Mouse (Mus musculus): ENCODE measurements around the gene Mrtfa. TPM values are rescaled to one million over a fixed set of nuclear protein-coding genes. Genes with fewer than 3 reads are reported as not detected.

Mrtfa gene
- polyA plus RNA-seq, 2 experiments: 3.4 to 4.8 TPM

DNA sequence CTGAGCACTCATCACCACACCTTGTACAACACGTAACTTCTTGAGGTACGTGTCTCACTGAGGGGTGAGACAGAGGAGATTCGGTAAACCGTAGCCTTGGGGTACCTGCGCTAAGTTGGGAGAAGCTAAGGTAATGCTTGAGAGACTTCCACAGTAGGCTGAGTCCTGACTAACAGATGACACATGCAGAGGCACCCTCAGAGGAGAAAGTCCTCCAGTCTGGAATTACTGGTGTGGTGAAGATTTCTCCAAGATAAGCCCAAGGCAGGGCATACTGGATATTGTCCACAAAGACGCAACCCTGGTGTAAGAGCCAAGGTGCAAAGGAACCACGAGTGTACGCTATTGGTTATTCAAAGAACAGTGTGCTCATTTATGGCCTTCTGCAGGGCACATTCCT, 2.3 kb upstream of the Mrtfa start:
- H3K4me3 ChIP-seq (ENCODE audit: insufficient read depth in 1 of 2, low read depth in 2 of 2, low read length in 2 of 2): no peak overlapping the region
- ATAC-seq (ENCODE audit: insufficient read depth): no peak
- no peaks in the 10 kb centered on the region for H3K36me3 ChIP-seq (replicated peaks; ENCODE audit: control insufficient read depth, insufficient read depth, low read depth)
- no peak overlapping the region for H3K27ac ChIP-seq
- 85% methylated on average over 8 of the region's 8 CpGs for WGBS (ENCODE audit: insufficient replicate concordance)
- no peak overlapping the region for H3K4me2 ChIP-seq (ENCODE audit: low read depth)
- H3K9ac ChIP-seq (replicated peaks): no peak overlapping the region
- no peaks in the 10 kb centered on the region for H3K27me3 ChIP-seq (ENCODE audit: control insufficient read depth, insufficient read depth, low read length)
- DNase-seq (ENCODE audit: low read depth in 3 of 3, low spot score in 3 of 3): no peak
- TF ChIP-seq CTCF (IDR thresholded peaks at IDR 0.05; ENCODE audit: low read depth) (no peak), EP300 (IDR thresholded peaks at IDR 0.05; ENCODE audit: low read depth) (no peak)
- H3K9me3 ChIP-seq (ENCODE audit: control insufficient read depth, low read length): no peaks in the 10 kb centered on the region
- peaks cover 4 to 14% of the 10 kb centered on the region in 2 experiments for H3K4me1 ChIP-seq (replicated peaks; ENCODE audit: control insufficient read depth in 2 of 2, insufficient read depth in 2 of 2, low read length in 1 of 2)

DNA sequence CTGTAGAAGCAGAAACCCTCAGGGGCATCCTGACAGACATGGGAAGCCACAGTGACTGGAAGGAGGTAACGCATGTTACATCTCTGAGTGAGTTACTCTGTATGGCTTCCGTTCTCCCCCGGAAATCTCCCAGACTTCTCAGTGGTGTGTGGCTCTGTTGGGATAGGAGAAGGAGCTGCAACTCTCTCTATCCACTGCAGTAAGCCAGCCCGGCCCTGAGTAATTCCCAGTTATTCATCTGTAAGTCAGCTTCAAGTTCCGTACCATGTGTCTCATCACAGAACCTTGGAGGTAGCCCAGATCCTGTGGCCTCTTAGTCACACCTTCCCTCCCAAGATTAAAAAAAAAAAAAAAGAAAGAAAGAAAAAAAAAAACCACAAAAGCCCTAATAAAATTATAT, 1.8 kb upstream of the Mrtfa start:
- no peak for ATAC-seq (ENCODE audit: insufficient read depth)
- Histone ChIP-seq H3K4me3 (ENCODE audit: insufficient read depth in 1 of 2, low read depth in 2 of 2, low read length in 2 of 2) (no peak overlapping the region), H3K4me1 (replicated peaks; ENCODE audit: control insufficient read depth in 2 of 2, insufficient read depth in 2 of 2, low read length in 1 of 2) (peaks cover 4 to 12% of the 10 kb centered on the region in 2 experiments; a peak in 3 of 4 replicates), H3K9me3 (ENCODE audit: control insufficient read depth, low read length) (no peaks in the 10 kb centered on the region), H3K9ac (replicated peaks) (no peak overlapping the region), H3K36me3 (replicated peaks; ENCODE audit: control insufficient read depth, insufficient read depth, low read depth) (no peaks in the 10 kb centered on the region), H3K4me2 (ENCODE audit: low read depth) (no peak overlapping the region), H3K27me3 (ENCODE audit: control insufficient read depth, insufficient read depth, low read length) (no peaks in the 10 kb centered on the region), H3K27ac (no peak overlapping the region)
- 78% methylated on average over 5 of the region's 5 CpGs for WGBS (ENCODE audit: insufficient replicate concordance)
- TF ChIP-seq CTCF (IDR thresholded peaks at IDR 0.05; ENCODE audit: low read depth) (no peak), EP300 (IDR thresholded peaks at IDR 0.05; ENCODE audit: low read depth) (no peak)
- DNase-seq (ENCODE audit: low read depth in 3 of 3, low spot score in 3 of 3): no peak

DNA sequence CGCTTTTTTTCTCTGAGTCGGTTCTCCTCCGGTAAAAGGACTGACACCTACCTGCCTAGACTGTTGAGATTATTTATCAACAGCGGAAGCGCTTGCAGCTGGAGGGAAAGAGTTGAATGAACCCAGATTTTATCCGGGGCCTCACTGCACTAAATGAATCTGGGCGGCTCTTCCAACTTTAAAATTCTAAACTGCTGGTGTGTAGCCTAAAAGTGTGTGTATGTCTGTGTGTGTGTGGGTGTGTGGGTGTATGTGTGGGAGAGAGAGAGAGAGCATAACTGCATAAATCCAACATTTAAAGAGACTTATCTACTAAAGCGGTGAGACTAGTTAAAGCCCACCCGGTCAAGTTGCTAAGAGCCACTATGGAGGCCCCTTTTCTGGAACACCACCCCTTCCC, 746 bp upstream of the Mrtfa start:
- Histone ChIP-seq H3K9ac (replicated peaks) (peak overlapping the region; percentile 60), H3K4me1 (replicated peaks; ENCODE audit: control insufficient read depth in 2 of 2, insufficient read depth in 2 of 2, low read length in 1 of 2) (peaks cover 4 to 7% of the 10 kb centered on the region in 2 experiments; a peak in 3 of 4 replicates), H3K9me3 (ENCODE audit: control insufficient read depth, low read length) (no peaks in the 10 kb centered on the region), H3K4me3 (ENCODE audit: insufficient read depth in 1 of 2, low read depth in 2 of 2, low read length in 2 of 2) (peak overlapping the region; percentile 81 to 82), H3K36me3 (replicated peaks; ENCODE audit: control insufficient read depth, insufficient read depth, low read depth) (no peaks in the 10 kb centered on the region), H3K4me2 (ENCODE audit: low read depth) (peak overlapping the region; percentile 86), H3K27ac (no peak overlapping the region), H3K27me3 (ENCODE audit: control insufficient read depth, insufficient read depth, low read length) (no peaks in the 10 kb centered on the region)
- DNase-seq (ENCODE audit: low read depth in 3 of 3, low spot score in 3 of 3) (no peak), ATAC-seq (ENCODE audit: insufficient read depth) (no peak)
- WGBS (ENCODE audit: insufficient replicate concordance): 28% methylated on average over 9 of the region's 9 CpGs
- no peak for TF ChIP-seq EP300 (IDR thresholded peaks at IDR 0.05; ENCODE audit: low read depth)
- no peak for TF ChIP-seq CTCF (IDR thresholded peaks at IDR 0.05; ENCODE audit: low read depth)

DNA sequence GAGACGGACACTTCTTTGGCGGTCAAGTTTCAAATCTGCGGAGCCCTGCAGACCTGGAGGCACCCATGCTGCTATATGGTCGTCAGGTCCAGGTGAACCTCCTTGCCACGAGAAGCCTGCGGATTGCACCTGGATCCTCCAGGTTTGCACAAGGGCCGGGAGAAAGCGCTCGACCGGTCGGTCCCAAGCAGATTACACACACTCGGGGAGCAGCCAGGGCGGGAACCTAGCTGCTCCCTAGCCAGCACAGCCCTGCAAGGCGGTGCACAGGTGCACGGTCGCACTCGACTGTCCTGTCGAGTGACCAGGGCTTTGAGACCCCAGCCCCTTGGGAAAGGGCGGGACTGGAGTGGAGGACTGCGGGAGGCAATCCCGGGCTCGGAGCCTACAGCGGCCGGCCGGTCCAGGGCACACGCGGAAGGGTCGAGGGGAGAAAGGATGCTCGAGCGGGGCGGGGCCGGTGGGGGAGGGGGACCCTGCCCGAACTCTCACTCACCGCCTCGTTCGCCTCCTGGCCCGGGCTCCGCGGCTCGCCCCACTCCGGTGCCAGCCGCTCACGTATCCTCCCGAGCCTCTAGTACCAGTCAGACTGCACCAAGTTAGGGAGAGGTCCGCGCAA, 437 bp downstream of the Mrtfa start:
- H3K4me3 ChIP-seq (ENCODE audit: insufficient read depth in 1 of 2, low read depth in 2 of 2, low read length in 2 of 2): peak overlapping the region; percentile 81 to 82
- 1% methylated on average over 46 of the region's 46 CpGs for WGBS (ENCODE audit: insufficient replicate concordance)
- peak overlapping the region; percentile 80 for H3K9ac ChIP-seq (replicated peaks)
- H3K4me1 ChIP-seq (replicated peaks; ENCODE audit: control insufficient read depth in 2 of 2, insufficient read depth in 2 of 2, low read length in 1 of 2): peaks cover 4 to 7% of the 10 kb centered on the region in 2 experiments; a peak in 3 of 4 replicates
- peak in 1 of 3 experiments; percentile 6 for DNase-seq (ENCODE audit: low read depth in 3 of 3, low spot score in 3 of 3)
- H3K27me3 ChIP-seq (ENCODE audit: control insufficient read depth, insufficient read depth, low read length): no peaks in the 10 kb centered on the region
- H3K9me3 ChIP-seq (ENCODE audit: control insufficient read depth, low read length): no peaks in the 10 kb centered on the region
- H3K4me2 ChIP-seq (ENCODE audit: low read depth): peak overlapping the region; percentile 86
- TF ChIP-seq CTCF (IDR thresholded peaks at IDR 0.05; ENCODE audit: low read depth): no peak
- TF ChIP-seq EP300 (IDR thresholded peaks at IDR 0.05; ENCODE audit: low read depth): no peak
- peak; percentile 13; the same call in 1 of the 2 replicates for ATAC-seq (ENCODE audit: insufficient read depth)
- no peak overlapping the region for H3K27ac ChIP-seq
- H3K36me3 ChIP-seq (replicated peaks; ENCODE audit: control insufficient read depth, insufficient read depth, low read depth): no peaks in the 10 kb centered on the region

DNA sequence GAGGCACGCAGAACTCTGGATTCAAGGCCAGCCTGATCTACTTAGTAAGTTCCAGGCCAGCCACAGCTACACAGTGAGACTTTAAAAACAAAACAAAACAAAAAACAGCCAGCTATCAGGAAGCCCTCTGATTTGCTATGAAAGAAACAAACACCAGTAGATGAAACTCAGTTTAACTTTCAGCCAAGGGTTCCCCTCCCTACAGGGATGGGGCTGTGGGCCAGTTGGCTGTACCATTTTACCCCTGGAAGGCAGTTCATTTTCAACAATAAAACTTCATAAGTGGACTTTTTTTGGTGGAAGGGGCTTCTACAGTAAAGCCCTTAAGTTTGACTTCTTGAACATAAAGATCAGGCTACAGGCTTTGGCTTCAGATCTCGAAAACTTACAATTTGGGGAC, 1.5 kb downstream of the Mrtfa start:
- H3K27me3 ChIP-seq (ENCODE audit: control insufficient read depth, insufficient read depth, low read length): no peaks in the 10 kb centered on the region
- no peak overlapping the region for H3K4me3 ChIP-seq (ENCODE audit: insufficient read depth in 1 of 2, low read depth in 2 of 2, low read length in 2 of 2)
- WGBS (ENCODE audit: insufficient replicate concordance): 81% methylated on average over 2 of the region's 2 CpGs
- no peaks in the 10 kb centered on the region for H3K36me3 ChIP-seq (replicated peaks; ENCODE audit: control insufficient read depth, insufficient read depth, low read depth)
- ATAC-seq (ENCODE audit: insufficient read depth): no peak
- TF ChIP-seq CTCF (IDR thresholded peaks at IDR 0.05; ENCODE audit: low read depth) (no peak), EP300 (IDR thresholded peaks at IDR 0.05; ENCODE audit: low read depth) (no peak)
- H3K27ac ChIP-seq: no peak overlapping the region
- no peak for DNase-seq (ENCODE audit: low read depth in 3 of 3, low spot score in 3 of 3)
- no peak overlapping the region for H3K9ac ChIP-seq (replicated peaks)
- no peak overlapping the region; the same call in 1 of the 2 replicates for H3K4me2 ChIP-seq (ENCODE audit: low read depth)
- peaks cover 4 to 10% of the 10 kb centered on the region in 2 experiments; a peak in 3 of 4 replicates for H3K4me1 ChIP-seq (replicated peaks; ENCODE audit: control insufficient read depth in 2 of 2, insufficient read depth in 2 of 2, low read length in 1 of 2)
- H3K9me3 ChIP-seq (ENCODE audit: control insufficient read depth, low read length): no peaks in the 10 kb centered on the region

Measured in liver, embryonic 14.5 days (tissue).